Mouse (Mus musculus) heart, embryonic 16.5 days (tissue): ENCODE data around the gene Myoz1. TPM values are rescaled to one million over a fixed set of nuclear protein-coding genes. Genes with fewer than 3 reads are reported as not detected.

Experiments
- ATAC-seq: fragments of 200-750 bp; cut with Nextera tagmentation; replicated peaks from 2 replicates; pipeline ENCODE4 v1.8.0; 2017; ENCODE audit warnings: moderate number of reproducible peaks; ENCODE audit not compliant: insufficient read depth, low FRiP score; ENCODE audit errors: extremely low read depth
- H3K27ac ChIP-seq: fragments of 300-500 bp; sonication (generic); 2 replicates; pipeline ENCODE4 v1.5.1; 2014; ENCODE audit warnings: mild to moderate bottlenecking, low read length, control low read depth, moderate library complexity
- H3K27me3 ChIP-seq: fragments of 300-500 bp; sonication (generic); 2 replicates; pipeline ENCODE4 v1.6.1; 2014; ENCODE audit warnings: low read length, mixed read lengths; ENCODE audit not compliant: control insufficient read depth, insufficient read depth
- H3K36me3 ChIP-seq: fragments of 300-500 bp; sonication (generic); 2 replicates; pipeline ENCODE4 v1.6.1; 2014; ENCODE audit not compliant: control insufficient read depth, insufficient read depth
- H3K4me1 ChIP-seq: fragments of 300-500 bp; sonication (generic); 2 replicates; pipeline ENCODE4 v1.6.1; 2014; ENCODE audit warnings: low read length, mixed read lengths; ENCODE audit not compliant: control insufficient read depth, insufficient read depth
- H3K4me2 ChIP-seq: fragments of 300-500 bp; sonication (generic); 2 replicates; pipeline ENCODE4 v1.6.1; 2014; ENCODE audit warnings: low read depth, mild to moderate bottlenecking, control low read depth, low read length
- H3K4me3 ChIP-seq: fragments of 300-500 bp; sonication (generic); 2 replicates; pipeline ENCODE4 v1.5.1; 2014; ENCODE audit warnings: mild to moderate bottlenecking, control low read depth, low read length
- H3K9ac ChIP-seq: fragments of 300-500 bp; sonication (generic); 2 replicates; pipeline ENCODE4 v1.6.1; 2014; ENCODE audit warnings: low read length, control low read depth
- H3K9me3 ChIP-seq: fragments of 300-500 bp; sonication (generic); replicated peaks from 2 replicates; pipeline ENCODE4 v1.6.1; 2016; ENCODE audit warnings: low read length; ENCODE audit not compliant: control insufficient read depth
- WGBS: fragments of 180-500 bp; shearing (Covaris S2); extraction: QIAGEN DNeasy Blood & Tissue Kit; methylation state at CpG from one replicate; pipeline ENCODE4 v1.1.7; 2014; 5-methylcytosine and 5-hydroxymethylcytosine counted together
- microRNA-seq: library from miRNA; unstranded; fragments of <30 nt; microRNA quantifications from one replicate; pipeline ENCODE4, GENCODE M21; 2017
- polyA plus RNA-seq: library from polyadenylated mRNA; unstranded; fragments of >200 nt; fragmentation: Nextera tagmentation; extraction: Ambion mirVana; gene quantifications from 2 replicates; pipeline ENCODE4 v1.2.1, GENCODE M21; 2015

Myoz1 gene
- polyA plus RNA-seq, 1 experiment from 2014 or later: 14.9 TPM

GRCm38 (mm10) chr14:20600203-20600602 lies 56.1 kb downstream of the Myoz1 start:
- no peaks in the 10 kb centered on the region for H3K27me3 ChIP-seq
- H3K9ac ChIP-seq: no peak overlapping the region
- no peaks in the 10 kb centered on the region for H3K9me3 ChIP-seq
- peaks cover 27% of the 10 kb centered on the region for H3K4me1 ChIP-seq
- H3K4me3 ChIP-seq: no peak overlapping the region
- no peak for ATAC-seq
- WGBS: 37% methylated on average over 2 of the region's 2 CpGs
- H3K27ac ChIP-seq: peak overlapping the region; percentile 69
- H3K36me3 ChIP-seq: no peaks in the 10 kb centered on the region
- no peak overlapping the region for H3K4me2 ChIP-seq

- Histone ChIP-seq H3K27me3 (no peaks in the 10 kb centered on the region), H3K36me3 (no peaks in the 10 kb centered on the region), H3K4me1 (peaks cover 27% of the 10 kb centered on the region), H3K4me3 (no peak overlapping the region), H3K9ac (no peak overlapping the region), H3K9me3 (no peaks in the 10 kb centered on the region), H3K27ac (peak overlapping the region; percentile 48), H3K4me2 (peak overlapping the region; percentile 21; the same call in 1 of the 2 replicates)
- 30% methylated on average over 2 of the region's 2 CpGs for WGBS
- ATAC-seq: peak; percentile 67
These were observed 56.8 kb downstream of the Myoz1 start for GRCm38 (mm10) chr14:20599542-20599941.

Small RNA genes within 50 kb of the gene (microRNA-seq; reads per million reads assigned to microRNA genes)
- gene Mir6946: not detected

Other genes starting within 250 kb of the Myoz1 start
- 0.45 and 0.61 TPM in 2 replicates for gene Cfap70, start 204.3 kb downstream of the Myoz1 start, polyA plus RNA-seq
- gene Anxa7, start 176.4 kb downstream of the Myoz1 start, polyA plus RNA-seq: 45.8 and 51.5 TPM in 2 replicates
- 0.25 and 0.60 TPM in 2 replicates for gene Mss51, start 159.6 kb downstream of the Myoz1 start, polyA plus RNA-seq
- 28.4 and 32.0 TPM in 2 replicates for gene Ppp3cb, start 110.0 kb downstream of the Myoz1 start, polyA plus RNA-seq
- gene Usp54, start 15.5 kb downstream of the Myoz1 start, polyA plus RNA-seq: 3.8 and 4.5 TPM in 2 replicates
- 172 and 183 TPM in 2 replicates for gene Synpo2l, start 11.8 kb upstream of the Myoz1 start, polyA plus RNA-seq
- 73.2 and 76.2 TPM in 2 replicates for gene Sec24c, start 17.8 kb upstream of the Myoz1 start, polyA plus RNA-seq
- gene Fut11, start 38.4 kb upstream of the Myoz1 start, polyA plus RNA-seq: 20.5 and 20.6 TPM in 2 replicates
- 175 and 177 TPM in 2 replicates for gene Chchd1, start 46.5 kb upstream of the Myoz1 start, polyA plus RNA-seq
- gene Zswim8, start 51.0 kb upstream of the Myoz1 start, polyA plus RNA-seq: 22.3 and 24.1 TPM in 2 replicates
- gene Ndst2, start 78.0 kb upstream of the Myoz1 start, polyA plus RNA-seq: 16.2 and 17.2 TPM in 2 replicates
- 81.5 and 103 TPM in 2 replicates for gene Camk2g, start 137.5 kb upstream of the Myoz1 start, polyA plus RNA-seq
- gene Plau, start 180.1 kb upstream of the Myoz1 start, polyA plus RNA-seq: 1.2 and 1.9 TPM in 2 replicates